Mouse (Mus musculus): ENCODE data around the gene Slc38a11.

DNA sequence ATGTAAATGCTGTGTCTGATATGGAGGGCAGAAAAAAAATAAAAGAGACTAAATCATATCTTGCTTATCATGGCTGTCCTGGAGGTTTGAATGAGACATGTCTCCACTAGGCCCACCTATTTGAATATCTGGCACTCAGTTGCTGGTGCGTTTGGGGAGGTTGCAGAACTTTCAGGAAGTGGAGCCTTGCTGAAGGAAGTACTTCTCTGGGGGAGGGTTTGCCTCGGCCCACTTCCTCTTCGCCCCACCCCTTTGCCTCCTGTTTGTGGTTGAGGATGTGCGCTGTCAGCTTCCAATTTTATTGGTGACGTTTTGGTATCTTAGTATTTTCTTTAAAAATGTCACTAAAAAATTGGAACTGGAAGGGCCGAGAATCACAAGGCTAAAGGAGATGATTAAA, 27.5 kb upstream of the Slc38a11 start:
- TF ChIP-seq POLR2A (IDR thresholded peaks at IDR 0.05; ENCODE audit: borderline replicate concordance, extremely low read depth, low read depth, low read length) = no peak
- no peak for TF ChIP-seq CTCF (IDR thresholded peaks at IDR 0.05; ENCODE audit: insufficient read depth, low read length)

Data from lung, adult 2 months (tissue).